ENCODE assay signal across 35 mouse cellular contexts in genomic region chr4:154129950-154130349, GRCm38 (mm10). TPM values are rescaled to one million over a fixed set of nuclear protein-coding genes. Genes with fewer than 3 reads are reported as not detected.
"Had no signal": no experiment of that assay in that cellular context is flagged by ENCODE, and none has a peak within 500 bp of the region (broad histone marks: within the 10 kb centered on the region; RNA-seq: fewer than 3 reads in every experiment).

No protein-coding gene starts in this region.

- H3K27ac ChIP-seq: heart, embryonic 13.5 days; heart, embryonic 15.5 days; hindbrain, embryonic 10.5 days; hindbrain, embryonic 12.5 days; hindbrain, embryonic 13.5 days; hindbrain, embryonic 14.5 days; hindbrain, embryonic 15.5 days; hindbrain, postnatal 0 days; intestine, embryonic 15.5 days; kidney, embryonic 15.5 days; kidney, postnatal 0 days; layer of hippocampus, adult 2 months; left cerebral cortex, adult 2 months had no signal

- H3K4me1 ChIP-seq: heart, embryonic 12.5 days; heart, embryonic 13.5 days; heart, embryonic 15.5 days; hindbrain, embryonic 10.5 days; hindbrain, embryonic 12.5 days; hindbrain, embryonic 13.5 days; hindbrain, embryonic 15.5 days; intestine, embryonic 15.5 days had no signal

- H3K9me3 ChIP-seq: heart, embryonic 12.5 days; heart, embryonic 13.5 days; heart, embryonic 15.5 days; hindbrain, embryonic 10.5 days; hindbrain, embryonic 12.5 days; hindbrain, embryonic 13.5 days; hindbrain, embryonic 15.5 days; intestine, embryonic 15.5 days; kidney, embryonic 15.5 days had no signal

- H3K9ac ChIP-seq: heart, embryonic 12.5 days; heart, embryonic 13.5 days; heart, embryonic 15.5 days; hindbrain, embryonic 12.5 days; hindbrain, embryonic 13.5 days; hindbrain, embryonic 14.5 days; hindbrain, embryonic 15.5 days; intestine, embryonic 15.5 days; kidney, embryonic 15.5 days had no signal

- H3K4me3 ChIP-seq: heart, embryonic 12.5 days; heart, embryonic 13.5 days; heart, embryonic 15.5 days; hindbrain, embryonic 10.5 days; hindbrain, embryonic 12.5 days; hindbrain, embryonic 13.5 days; hindbrain, embryonic 15.5 days; intestine, embryonic 15.5 days; kidney, embryonic 15.5 days; layer of hippocampus, adult 2 months; left cerebral cortex, adult 2 months had no signal

- H3K36me3 ChIP-seq: heart, embryonic 12.5 days; heart, embryonic 13.5 days; heart, embryonic 15.5 days; hindbrain, embryonic 10.5 days; hindbrain, embryonic 12.5 days; hindbrain, embryonic 13.5 days; hindbrain, embryonic 15.5 days; intestine, embryonic 15.5 days; kidney, embryonic 15.5 days had no signal

- DNase-seq: heart, postnatal 10 days; heart, postnatal 14 days; heart, postnatal 36 days; heart, postnatal 4 days; kidney, adult 11 months; kidney, adult 18-20 months; kidney, adult 2 months; kidney, adult 8-10 months; kidney, adult 9 months; kidney, postnatal 10 days; kidney, postnatal 14 days; kidney, postnatal 25 days; kidney, postnatal 36 days; kidney, postnatal 4 days; layer of hippocampus, adult 9-11 months; layer of hippocampus, postnatal 36 days had no signal

- H3K4me2 ChIP-seq: heart, embryonic 11.5 days; heart, embryonic 12.5 days; heart, embryonic 13.5 days; heart, embryonic 15.5 days; hindbrain, embryonic 12.5 days; hindbrain, embryonic 13.5 days; hindbrain, embryonic 14.5 days; hindbrain, embryonic 15.5 days; intestine, embryonic 15.5 days; kidney, embryonic 15.5 days had no signal

RNA-seq across cellular contexts. Expression of gene Trp73, which starts 10.1 kb away (rescaled TPM):
- total RNA-seq: heart, postnatal 25 days; heart, postnatal 36 days; heart, postnatal 4 days; hematopoietic stem cell, adult 5-6 weeks had no signal
- polyA plus RNA-seq: heart, embryonic 11.5 days; heart, postnatal 0 days had no signal

RNA-seq across cellular contexts. Expression of gene Megf6, which starts 40.6 kb away (rescaled TPM):
- total RNA-seq: hematopoietic stem cell, adult 5-6 weeks had no signal
- polyA plus RNA-seq: inflammation-experienced regulatory T-cells, adult 6 months had no signal
